Mouse (Mus musculus) neural tube, embryonic 10.5 days (tissue): ENCODE measurements around the gene Patj.
"Not testable (repeated sequence)": the region's sequence is repeated elsewhere in the genome, so short reads cannot be mapped to it uniquely, and the experiment has no call there.

Source experiments
- DNase-seq: peaks from one replicate; pipeline ENCODE4 v3.0.0-alpha.2; 2017; ENCODE audit warnings: low spot score; ENCODE audit errors: extremely low spot score

Gene Patj

DNA sequence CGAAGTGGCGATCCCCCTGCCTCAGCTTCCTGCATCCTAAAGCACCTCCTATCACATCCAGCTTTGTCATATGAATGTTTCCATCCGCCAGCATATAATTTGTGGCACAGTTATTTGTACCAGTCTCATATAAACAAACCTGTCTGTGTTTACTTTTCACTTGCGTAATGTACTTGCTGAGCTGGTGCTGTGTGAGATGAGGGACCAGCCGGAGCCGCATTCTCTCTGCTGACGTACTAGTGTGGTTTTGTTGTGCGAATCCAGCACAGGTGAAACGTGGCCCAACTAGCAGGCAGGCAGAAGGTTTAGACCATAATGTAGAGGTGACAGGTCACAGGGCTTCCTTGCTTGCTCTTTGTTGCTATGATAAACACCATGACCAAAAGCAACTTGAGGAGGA, 171.9 kb downstream of the Patj start:
- no peak for DNase-seq

DNA sequence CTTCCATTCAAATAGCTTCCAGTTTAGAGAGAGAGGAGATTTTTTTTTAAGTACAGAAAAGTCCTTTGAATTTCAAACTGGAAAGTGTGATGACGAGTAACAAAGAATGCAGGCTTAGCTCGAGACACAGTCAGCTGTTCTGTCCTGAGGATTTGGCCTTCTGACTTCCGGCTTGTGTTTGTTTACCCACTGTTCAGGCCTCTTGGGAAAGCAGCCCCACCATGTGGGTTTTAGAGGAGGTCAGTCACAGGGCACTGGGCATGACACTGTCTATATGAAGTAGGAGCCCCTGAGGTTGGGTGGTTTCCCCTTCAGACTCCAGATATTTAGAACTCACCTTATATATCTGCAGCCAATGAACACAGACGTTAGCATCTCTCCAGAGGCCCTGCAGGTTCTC, 174.3 kb downstream of the Patj start:
- DNase-seq = no peak

DNA sequence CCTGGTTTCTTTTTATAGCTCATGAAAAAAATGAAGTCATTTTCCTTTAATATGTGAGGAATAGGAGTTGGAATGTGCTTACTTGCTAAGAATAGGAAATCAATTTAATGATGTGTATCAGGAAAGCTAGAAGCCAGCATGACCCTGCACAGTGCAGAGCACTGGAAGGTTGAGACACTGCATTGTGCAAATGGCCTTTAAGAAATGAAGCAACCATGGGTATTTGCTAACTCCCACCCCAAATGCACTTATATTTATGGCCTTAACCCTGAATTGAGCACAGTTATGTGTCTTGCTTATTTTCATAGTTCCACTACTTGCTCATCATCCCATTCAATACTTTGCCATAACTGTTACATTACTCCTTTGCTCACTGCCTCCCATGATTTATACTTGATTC, 181.7 kb downstream of the Patj start:
- DNase-seq = no peak

DNA sequence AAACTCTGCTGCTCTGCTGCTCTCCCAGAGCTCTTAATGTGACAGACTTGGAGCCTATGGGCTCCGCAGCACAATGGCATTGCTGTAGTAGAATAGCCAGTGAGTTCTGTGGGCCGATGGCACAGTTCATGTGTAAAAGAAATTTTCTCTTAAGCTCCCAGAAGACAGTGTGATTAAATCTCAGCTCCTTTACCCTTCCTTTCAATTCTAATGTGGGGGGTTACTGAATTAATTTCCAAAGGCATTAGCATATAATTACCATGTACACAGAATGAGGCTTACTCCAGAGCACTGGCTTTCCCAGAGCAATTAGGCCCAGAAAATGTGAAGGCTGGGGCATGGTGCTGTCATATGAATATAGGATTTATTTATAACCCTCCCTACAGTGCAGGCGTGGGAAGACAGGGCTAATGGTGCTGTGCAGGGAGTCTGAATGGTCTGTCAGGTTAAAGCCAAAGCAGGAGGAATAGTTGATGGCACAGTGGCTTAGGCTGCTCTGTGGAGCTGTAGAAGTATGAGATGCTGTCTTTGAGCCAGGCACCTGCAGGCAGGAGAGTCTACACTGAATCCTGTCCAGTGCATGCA, 182.5 kb downstream of the Patj start:
- no peak for DNase-seq

DNA sequence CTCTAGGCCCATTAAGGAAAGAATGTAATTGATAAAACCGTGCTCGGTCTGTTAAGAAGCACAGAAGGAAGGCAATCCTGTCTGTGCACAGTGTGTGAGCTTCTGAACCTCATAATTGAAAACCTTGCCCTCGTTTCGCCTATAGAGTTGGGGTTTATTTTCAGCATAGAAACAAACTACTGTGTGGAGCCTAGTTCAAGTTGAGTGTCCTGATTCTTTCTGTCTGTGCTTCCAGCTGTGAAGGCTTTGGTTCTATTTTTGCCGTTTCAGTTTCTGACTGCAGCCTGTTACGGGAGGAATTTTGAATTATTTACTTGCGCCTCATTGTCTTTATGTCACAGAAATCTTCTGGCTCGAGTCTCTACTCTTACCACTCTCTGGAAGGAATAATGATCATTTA, 185.9 kb downstream of the Patj start:
- DNase-seq = no peak

DNA sequence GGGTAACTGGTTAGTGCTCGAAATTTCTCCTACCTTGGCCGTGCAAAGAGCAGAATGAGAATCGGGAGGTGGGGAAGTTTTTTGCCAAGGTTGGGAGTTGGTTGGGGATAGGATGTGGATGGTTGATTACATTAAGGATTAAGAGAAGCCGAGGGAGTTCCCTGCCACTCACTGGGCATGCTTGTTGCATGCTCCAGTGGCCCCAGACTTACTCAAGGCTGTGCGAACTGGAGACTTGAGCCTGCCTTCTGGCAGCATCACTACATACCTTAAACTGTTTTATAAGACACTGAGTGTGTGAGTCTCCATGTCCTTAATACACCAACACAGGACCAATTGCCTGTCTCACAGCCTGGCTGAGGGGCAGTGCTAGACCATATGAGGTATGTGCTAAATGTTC, 188.4 kb downstream of the Patj start:
- no peak for DNase-seq

DNA sequence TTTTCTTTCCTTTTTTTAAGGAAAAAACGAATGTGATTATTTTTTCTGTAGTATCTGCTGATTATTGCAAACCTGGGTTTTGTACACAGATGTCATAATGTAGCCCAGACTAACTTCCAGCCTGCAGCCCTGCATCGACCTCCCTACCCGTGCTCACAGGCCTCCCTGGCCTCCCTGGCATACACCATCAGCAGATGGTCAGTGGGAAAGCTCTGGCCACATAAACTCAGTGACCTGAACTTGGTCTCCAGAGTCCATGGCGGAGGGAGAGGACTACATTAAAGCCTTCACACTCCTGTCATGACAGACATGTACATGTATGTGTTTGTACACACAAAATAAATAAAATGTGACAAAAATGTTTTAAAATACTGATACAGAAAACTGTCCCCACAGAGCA, 190.7 kb downstream of the Patj start:
- DNase-seq = no peak

DNA sequence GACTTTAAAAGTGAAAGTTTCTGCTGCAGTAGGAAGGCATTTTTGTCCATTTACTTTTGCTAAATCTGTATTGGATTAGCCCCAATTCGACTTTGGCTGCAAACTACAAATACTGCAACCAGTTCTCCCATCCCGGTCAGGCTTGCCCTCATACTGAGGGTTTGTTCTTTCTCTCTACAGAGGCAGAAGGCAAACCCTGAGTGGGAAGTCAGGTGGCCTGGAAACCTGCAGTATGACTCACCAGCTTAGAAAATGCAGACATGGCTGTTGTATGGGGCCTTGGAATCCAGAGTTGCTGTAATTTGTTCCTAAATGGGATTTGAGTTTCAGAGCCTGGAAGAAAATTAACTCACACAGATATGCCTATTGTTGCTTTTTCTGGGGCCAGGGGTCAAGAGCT, 192.1 kb downstream of the Patj start:
- DNase-seq = no peak

DNA sequence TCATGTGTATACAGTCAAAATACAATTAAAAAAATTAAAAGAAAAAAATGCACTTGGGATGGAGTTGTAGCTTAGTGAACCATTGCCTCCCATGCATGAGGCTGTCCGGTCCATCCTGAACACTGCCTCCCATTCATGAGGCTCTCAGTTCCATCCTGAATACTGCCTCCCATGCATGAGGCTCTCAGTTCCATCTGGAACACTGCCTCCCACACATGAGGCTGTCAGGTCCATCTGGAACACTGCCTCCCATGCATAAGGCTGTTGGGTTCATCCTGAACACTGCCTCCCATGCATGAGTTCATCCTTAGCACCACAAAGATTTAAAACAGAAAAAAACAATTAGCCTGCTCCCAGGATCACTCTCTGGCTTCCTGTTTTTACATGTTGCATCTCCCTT, 198.4 kb downstream of the Patj start:
- DNase-seq = no peak

DNA sequence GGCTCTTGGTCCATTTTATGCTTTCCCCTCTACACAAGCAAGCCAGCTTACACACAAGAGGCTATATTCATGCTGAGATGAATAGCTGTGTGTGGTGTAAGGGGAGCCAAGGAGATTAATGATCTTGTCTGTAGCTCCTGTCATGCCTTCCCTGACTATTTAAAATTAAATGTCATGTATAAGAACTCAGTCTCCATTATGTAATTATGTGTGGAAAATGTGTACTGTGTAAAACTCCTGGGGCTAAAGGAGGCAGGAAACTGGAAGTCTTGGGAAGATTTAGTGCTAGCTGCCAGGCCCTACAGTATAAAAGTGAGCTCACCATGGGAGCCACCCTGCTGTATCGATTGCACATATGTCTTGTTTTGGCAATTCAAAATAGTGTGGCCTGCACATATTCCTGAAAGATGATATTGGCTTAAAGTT, 203.0 kb downstream of the Patj start:
- DNase-seq = no peak

DNA sequence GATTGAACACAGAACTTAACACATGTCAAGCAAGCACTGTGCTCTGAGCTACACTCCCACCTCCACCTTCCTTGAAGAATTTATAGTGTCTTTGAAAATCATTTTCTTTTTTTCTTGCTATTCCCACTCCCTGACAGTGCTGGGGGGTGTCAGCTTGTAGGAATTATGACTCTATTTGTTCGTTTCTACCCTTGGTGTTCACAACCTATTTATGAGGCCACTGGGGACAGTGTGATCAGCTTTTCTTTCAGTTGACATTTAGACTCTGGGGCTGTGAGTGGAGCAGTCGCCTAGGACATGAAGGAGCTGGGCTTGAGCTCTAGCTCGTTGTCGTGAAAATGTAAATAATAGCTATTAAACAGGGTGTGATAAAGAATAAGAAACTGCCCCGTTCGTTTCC, 203.8 kb downstream of the Patj start:
- no peak for DNase-seq

DNA sequence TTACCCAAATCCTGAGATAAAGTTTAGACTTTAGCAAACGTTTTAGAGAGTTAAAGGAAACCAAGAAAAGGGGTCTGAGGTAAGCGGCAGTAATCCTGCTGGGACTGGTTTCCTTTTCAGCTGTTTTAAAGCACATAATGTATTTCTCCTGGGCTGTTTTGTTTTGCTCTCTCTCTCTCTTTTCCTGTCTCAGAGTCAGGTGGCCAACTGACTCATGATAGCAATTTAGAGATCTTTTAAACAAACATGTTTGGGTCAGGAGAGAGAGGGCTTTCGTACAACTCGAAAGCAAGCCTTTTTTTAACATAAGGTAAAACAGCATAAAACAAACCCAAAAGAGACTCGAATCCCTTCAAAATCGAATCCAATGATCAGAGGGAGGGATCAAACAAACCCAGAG, 207.5 kb downstream of the Patj start:
- DNase-seq = no peak

DNA sequence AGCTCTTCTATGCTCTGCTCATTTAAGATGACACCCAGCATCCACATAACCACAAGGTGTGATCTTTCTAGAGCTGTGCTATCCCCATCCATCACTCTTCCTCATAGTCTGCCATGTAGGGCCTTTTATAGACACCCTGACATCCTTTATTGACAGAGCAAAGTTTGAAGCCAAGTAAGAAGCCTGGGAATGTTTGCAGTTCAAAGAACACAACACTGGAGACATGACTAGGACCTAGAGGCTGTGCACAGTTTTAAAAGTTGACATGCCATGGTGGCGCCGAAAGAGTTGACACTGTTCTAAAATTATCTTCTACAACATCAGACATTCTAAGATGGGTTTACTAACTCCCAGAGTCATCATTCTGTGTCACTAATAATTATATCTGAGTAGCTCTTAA, 214.9 kb downstream of the Patj start:
- DNase-seq = no peak

DNA sequence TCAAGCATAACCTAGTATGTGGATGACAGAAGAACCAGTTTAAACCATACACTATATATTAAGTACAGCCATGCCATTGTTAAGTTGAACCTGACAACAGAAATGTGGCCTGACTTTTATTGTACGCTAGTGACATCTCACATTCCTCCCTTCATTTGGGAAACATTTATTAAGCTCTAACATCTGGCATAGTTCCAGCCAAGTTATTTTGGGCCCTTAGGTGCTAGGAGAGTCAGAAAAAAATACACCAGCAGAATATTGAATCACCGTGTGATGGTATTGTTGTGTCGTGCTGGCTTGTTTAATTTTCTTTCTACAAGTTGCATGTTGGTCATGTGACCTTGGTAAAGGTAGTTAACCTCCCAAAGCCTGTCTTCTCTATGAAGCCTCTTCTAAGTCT, 218.8 kb downstream of the Patj start:
- DNase-seq = no peak

DNA sequence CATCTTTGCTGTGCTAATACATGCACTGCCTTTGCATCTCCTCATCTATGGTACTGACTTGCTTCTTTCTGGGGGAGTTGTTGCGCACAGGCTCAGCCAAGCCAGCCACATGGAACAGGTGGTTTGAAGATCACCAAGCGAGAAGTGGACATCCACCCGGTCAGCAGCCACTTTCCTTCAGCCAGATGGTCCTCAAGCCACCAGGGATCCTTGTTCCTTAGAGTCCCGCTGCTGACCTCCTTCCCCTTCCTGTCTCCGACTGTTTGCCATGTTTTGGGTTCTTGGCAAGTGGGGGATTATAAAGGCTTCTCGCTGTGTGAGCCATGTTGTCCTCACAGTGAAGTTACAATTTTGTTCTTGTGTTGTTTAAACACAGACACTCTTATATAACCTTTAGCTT, 223.6 kb downstream of the Patj start:
- no peak for DNase-seq

DNA sequence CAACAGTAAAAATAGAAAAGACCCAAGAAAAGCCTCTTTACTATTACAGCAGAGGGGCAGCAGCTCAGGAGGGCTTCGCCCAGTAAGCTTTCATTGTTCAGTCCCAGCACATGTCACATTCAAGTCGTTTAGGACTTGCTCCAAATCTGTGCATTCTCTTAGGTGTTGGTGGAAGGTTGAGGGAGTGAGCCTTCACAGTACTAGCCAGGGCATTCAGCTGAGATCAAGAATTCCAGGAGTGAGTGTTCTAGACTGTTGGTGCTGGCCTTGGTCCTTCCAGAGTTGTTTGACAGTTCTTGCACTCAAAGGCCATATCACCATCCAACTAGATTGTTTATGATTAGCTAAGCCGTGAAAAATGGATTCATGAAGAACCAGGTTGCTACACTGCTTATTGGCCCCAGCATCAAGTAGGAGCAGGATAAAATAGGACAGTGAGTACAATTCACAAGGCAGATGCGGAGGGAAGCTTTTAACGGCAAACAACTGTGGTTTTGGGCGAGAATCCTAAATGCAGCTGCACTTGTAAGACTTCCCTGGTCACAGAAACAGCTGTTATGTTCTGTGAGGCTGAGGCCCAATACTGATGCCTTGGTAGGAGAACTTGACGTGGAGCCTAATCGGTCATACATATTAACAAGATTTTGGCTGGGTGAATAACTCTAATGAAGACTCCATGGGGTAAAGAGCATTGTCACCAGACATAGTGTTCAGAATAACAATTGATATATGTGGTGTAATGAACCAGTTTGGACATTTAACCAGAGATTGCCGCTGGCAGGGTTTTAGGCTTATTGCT, 225.6 kb downstream of the Patj start:
- DNase-seq = no peak

DNA sequence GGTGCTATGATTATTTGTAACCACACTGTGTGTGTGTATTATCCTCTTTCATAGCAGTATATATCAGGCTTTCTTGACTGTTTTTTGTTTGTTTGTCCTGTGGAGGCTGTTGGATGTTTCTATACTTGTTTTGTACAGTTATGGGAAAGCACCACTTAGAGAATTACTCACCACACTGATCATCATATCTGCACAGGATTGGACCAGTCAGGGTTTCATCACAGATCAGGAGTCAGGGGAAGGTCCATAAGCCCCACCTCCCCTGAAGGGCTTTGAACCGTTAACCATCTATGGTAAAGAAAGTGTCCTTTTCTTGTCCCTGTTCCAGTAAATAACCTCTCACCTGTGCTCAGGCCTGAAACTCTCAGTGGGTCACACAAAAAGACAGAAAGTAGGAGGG, 226.6 kb downstream of the Patj start:
- no peak for DNase-seq

DNA sequence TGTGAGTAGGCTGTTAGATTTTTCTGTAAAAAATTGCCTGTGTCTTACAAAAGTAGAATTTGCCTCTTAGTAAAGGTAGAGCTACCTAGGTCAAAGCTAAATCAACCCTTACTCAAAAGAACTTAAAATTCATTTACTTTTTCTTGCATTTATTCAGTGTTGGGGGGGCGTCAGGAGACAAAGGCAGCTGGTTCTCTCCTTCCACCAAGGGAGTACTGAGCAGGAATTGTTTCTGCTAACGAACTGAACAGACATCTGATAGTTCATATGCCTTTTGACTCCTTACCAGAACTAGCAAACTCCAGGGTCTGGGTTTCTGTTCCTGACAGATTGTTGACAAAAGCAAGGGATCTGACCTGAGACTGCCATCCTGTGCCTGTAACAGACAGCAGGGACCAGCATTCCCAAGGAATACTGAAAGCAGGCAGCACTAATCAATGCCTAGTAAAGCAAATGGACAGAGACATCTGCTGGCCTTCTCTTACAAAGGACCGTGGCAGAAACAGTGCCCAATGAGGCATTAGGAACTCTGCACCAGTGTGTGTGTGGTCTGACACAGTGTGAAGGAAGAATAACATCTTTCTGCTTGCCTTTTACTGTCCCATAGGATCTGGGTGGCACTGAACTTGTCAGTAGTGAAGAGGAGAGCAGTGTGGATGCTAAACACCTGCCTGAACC, 227.6 kb downstream of the Patj start:
- peak; percentile 32 for DNase-seq

DNA sequence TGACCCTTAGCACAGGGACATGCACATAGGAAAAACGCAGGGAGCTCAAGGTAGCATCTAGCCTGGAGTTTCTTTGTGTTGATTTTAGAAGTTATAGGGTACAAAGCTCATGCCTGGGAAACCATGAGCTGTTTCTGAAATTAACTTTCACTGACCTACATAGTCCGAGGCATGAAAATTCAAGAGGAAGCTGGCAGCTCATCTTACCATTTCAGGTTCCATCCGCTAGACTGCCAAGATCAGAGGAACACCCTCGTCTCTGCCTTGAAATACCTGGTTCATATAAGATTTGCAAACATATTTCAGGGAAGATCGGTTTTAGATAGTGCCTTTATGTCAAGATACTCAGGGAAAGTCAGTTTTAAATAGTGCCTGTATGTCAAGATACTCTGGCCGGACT, 232.7 kb downstream of the Patj start:
- DNase-seq = no peak

DNA sequence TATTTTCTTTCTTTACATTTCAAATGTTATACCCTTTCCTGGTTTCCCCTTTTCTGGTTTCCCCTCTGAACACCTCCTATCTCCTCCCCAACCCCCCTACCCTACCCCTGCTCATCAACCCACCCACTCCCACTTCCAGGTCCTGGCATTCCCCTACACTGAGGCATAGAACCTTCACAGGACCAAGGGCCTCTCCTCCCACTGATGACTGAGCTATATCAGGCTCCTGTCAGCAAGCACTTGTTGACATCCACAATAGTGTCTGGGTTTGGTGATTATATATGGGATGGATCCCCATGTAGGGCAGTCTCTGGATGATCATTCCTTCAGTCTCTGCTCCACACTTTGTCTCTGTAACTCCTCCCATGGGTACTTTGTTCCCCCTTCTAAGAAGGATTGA, 233.6 kb downstream of the Patj start:
- not testable (repeated sequence) for DNase-seq

DNA sequence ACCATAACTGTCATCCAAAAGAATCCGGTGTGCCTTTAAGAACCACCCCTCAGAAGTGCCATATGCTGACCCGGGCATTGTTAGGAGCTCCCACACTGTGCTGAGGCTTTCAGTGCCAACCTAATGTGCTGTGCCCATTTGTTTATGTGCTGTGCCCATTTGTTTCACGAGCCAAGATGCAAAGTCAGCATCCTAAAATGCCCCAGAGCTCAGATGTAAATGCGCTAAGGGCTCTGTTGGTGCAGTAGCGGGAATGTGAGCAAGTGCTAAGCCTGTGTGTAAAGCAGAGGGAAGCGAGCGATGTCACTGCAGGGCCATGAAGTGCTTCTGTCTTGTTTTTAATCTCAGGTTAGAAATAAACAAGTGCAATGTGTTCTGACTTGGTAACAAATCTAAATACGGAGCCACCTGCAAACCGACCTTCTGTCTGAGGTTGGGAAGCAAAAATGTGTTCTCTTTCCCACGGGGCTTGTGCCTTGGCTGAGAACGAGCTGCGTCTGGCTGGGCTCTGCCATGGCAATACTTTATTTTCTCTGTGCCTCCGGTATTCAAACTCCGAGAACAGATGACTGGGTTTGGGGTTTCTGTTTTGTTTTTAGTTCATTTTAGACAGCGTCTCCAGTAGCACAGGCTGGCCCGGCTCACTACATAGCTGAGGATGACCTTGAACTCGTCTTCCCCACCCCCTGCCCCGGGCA, 239.7 kb downstream of the Patj start:
- no peak for DNase-seq

DNA sequence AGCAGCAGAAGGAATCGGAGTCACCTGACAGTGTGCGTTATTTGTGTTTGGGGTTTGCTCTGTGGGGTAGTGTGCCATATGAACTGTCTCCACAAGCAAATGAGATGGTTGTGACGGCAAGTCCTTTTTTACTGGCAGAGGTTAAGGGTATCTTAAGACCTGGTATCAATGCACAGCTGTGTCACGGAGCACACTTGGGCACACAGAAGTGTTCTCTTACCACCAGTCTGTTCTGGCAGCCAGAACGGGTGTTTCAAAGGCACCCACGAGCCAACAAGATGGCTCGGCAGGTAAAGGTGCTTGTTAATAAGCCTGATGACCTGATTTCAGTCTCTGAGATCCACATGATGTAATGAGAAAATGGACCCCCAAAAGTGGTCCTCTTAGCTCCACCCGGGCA, 243.1 kb downstream of the Patj start:
- DNase-seq = no peak
